Mouse (Mus musculus) limb, embryonic 15.5 days (tissue): ENCODE results near the gene Slit2. TPM values are rescaled to one million over a fixed set of nuclear protein-coding genes. Genes with fewer than 3 reads are reported as not detected.

Experiments used
- ATAC-seq: fragments of 200-750 bp; cut with Nextera tagmentation; 2 replicates; pipeline ENCODE4 v1.8.0; 2017; ENCODE audit warnings: low read depth, moderate TSS enrichment; ENCODE audit not compliant: insufficient number of reproducible peaks, low FRiP score, low TSS enrichment
- H3K27ac ChIP-seq: fragments of 300-500 bp; sonication (generic); 2 replicates; pipeline ENCODE4 v1.5.1; 2015; ENCODE audit warnings: moderate library complexity, mild to moderate bottlenecking, inconsistent platforms
- H3K27me3 ChIP-seq: fragments of 300-500 bp; sonication (generic); 2 replicates; pipeline ENCODE4 v1.6.1; 2015; ENCODE audit warnings: inconsistent platforms
- H3K36me3 ChIP-seq: fragments of 300-500 bp; sonication (generic); 2 replicates; pipeline ENCODE4 v1.6.1; 2015; ENCODE audit warnings: inconsistent platforms
- H3K4me1 ChIP-seq: fragments of 300-500 bp; sonication (generic); 2 replicates; pipeline ENCODE4 v1.6.1; 2015; ENCODE audit warnings: inconsistent platforms
- H3K4me2 ChIP-seq: fragments of 300-500 bp; sonication (generic); 2 replicates; pipeline ENCODE4 v1.6.1; 2015; ENCODE audit warnings: mild to moderate bottlenecking, inconsistent platforms
- H3K4me3 ChIP-seq: fragments of 300-500 bp; sonication (generic); 2 replicates; pipeline ENCODE4 v1.5.1; 2015; ENCODE audit warnings: mild to moderate bottlenecking, inconsistent platforms
- H3K9ac ChIP-seq: fragments of 300-500 bp; sonication (generic); 2 replicates; pipeline ENCODE4 v1.6.1; 2015; ENCODE audit warnings: inconsistent platforms
- H3K9me3 ChIP-seq: fragments of 300-500 bp; sonication (generic); 2 replicates; pipeline ENCODE4 v1.6.1; 2016; ENCODE audit warnings: inconsistent platforms
- WGBS: fragments of 180-500 bp; shearing (Covaris S2); methylation state at CpG from one replicate; pipeline ENCODE4 v1.1.7; 2015; 5-methylcytosine and 5-hydroxymethylcytosine counted together
- polyA plus RNA-seq: library from polyadenylated mRNA; unstranded; fragments of >200 nt; fragmentation: Nextera tagmentation; extraction: Ambion mirVana; gene quantifications from 2 replicates; pipeline ENCODE4 v1.2.1, GENCODE M21; 2015

Gene Slit2
- polyA plus RNA-seq, 1 experiment from 2014 or later, result 21.0 TPM

DNA sequence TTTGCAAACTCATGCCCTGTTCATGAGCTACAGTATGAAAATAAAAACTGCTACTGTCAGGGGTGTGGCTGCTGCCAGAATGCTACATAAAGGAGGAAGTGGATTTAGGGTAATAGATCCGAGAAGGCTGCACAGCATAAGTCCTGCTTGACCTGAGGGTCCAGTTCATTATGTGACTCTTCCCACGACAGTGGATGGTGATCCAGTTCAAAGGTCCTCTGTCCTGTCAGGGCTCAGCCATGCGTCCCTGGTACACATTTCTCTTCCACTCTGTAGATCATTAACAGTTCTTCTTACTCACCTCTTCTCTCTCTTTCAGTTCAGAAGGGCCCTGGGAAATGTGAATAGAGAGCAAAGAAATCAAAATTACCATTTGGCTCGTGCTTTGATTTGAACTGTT lies 265.4 kb downstream of the Slit2 start:
- Histone ChIP-seq H3K9ac (no peak overlapping the region), H3K4me3 (no peak overlapping the region), H3K36me3 (no peaks in the 10 kb centered on the region), H3K27me3 (no peaks in the 10 kb centered on the region), H3K9me3 (no peaks in the 10 kb centered on the region), H3K4me1 (no peaks in the 10 kb centered on the region), H3K27ac (no peak overlapping the region), H3K4me2 (no peak overlapping the region)
- 76% methylated on average over 4 of the region's 4 CpGs for WGBS
- no peak for ATAC-seq

DNA sequence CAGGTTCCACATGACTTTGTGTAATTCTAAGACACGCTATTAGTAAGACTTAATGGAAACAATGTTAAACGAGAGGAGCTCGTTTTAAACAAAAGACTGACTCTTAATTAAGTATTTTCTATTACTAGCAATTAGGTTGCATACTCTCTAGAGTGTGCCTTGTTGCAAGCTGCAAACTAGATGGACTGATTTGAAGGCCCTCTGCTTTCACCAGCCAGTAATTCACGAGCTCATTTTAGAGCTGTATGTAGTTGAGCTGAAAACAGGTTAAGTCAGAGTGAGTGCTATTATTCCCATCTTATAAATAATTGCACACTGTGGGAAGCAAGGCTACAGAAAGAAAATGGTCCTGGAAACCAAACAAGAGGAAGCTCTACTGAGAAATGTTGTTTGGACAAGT lies 294.6 kb downstream of the Slit2 start:
- Histone ChIP-seq H3K27ac (no peak overlapping the region), H3K36me3 (no peaks in the 10 kb centered on the region), H3K9me3 (no peaks in the 10 kb centered on the region), H3K4me1 (no peaks in the 10 kb centered on the region), H3K4me3 (no peak overlapping the region), H3K4me2 (no peak overlapping the region), H3K9ac (no peak overlapping the region), H3K27me3 (no peaks in the 10 kb centered on the region)
- WGBS, result 63% methylated on average over 4 of the region's 4 CpGs
- no peak for ATAC-seq

DNA sequence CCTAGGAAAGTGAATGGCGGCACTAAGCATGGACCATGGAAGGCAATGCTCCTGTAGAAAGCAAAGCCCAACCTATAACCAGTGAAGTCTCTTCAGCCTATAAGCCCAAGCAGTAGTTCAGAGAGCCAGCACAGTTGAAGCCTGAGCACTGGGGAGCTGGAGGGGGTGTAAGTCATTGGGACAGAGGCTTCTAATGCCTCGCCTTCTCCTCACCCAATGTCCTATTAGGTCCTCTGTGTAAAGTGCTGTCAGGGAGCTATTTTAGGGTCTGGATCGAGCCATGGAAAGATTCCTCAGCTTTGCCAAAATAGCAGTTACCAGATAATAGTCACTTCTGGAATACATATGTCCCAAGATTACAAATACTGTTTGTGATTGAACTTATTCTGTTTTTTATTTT lies 318.2 kb downstream of the Slit2 start:
- WGBS, result 82% methylated on average over 3 of the region's 3 CpGs
- no peaks in the 10 kb centered on the region for H3K9me3 ChIP-seq
- no peak overlapping the region for H3K27ac ChIP-seq
- ATAC-seq, result no peak
- H3K36me3 ChIP-seq, result peaks cover 2% of the 10 kb centered on the region; the same call in 1 of the 2 replicates
- H3K4me3 ChIP-seq, result no peak overlapping the region
- no peak overlapping the region for H3K9ac ChIP-seq
- no peaks in the 10 kb centered on the region for H3K4me1 ChIP-seq
- no peak overlapping the region for H3K4me2 ChIP-seq
- H3K27me3 ChIP-seq, result no peaks in the 10 kb centered on the region

DNA sequence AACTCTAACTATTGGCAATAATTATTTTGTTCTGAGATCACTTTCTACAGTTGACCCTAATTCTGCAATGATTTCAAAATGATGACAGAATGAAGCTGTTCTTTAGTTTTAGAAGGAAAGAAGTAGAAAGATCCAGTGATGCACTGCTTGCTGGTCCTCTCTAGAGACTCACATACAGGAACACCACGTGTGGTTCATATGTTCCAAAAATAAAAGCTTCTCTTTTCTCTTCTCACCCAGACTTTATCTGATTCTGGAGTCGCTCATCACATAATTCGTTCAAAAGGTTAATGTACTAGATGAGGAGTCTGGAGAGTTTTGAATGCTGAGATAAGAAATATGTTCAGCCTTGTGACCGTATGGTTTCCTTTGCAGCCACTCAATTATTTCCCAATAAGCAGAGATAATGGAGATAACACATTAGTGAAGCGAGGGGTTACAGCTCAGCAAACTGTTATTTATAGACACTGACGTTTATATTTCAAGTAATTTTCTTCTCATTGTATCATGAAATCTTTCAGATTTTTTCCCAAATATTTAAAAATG lies 332.2 kb downstream of the Slit2 start:
- ATAC-seq, result no peak
- Histone ChIP-seq H3K4me2 (no peak overlapping the region), H3K4me3 (no peak overlapping the region), H3K27ac (no peak overlapping the region), H3K4me1 (no peaks in the 10 kb centered on the region), H3K9ac (no peak overlapping the region), H3K27me3 (no peaks in the 10 kb centered on the region), H3K36me3 (no peaks in the 10 kb centered on the region), H3K9me3 (no peaks in the 10 kb centered on the region)
- 79% methylated on average over 6 of the region's 6 CpGs for WGBS

DNA sequence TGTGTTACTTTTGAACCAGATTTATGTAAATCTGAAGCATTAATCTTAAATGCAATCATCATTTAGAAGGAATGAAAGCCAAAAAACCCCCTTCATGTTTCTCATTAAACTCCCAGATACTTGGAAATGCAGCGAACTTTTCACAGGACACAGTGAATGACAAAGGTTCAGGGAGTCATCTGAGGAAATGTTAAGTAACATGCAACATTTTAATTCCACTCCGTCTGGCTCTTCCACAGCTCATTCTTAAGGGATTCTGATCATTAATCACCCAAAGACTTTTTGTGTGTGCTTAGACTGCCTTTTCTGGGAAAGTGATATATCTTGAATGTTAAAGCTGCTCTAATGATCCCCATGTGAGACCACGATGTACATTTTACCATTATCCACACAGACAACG lies 337.7 kb downstream of the Slit2 start:
- H3K4me1 ChIP-seq, result no peaks in the 10 kb centered on the region
- ATAC-seq, result no peak
- no peaks in the 10 kb centered on the region for H3K9me3 ChIP-seq

DNA sequence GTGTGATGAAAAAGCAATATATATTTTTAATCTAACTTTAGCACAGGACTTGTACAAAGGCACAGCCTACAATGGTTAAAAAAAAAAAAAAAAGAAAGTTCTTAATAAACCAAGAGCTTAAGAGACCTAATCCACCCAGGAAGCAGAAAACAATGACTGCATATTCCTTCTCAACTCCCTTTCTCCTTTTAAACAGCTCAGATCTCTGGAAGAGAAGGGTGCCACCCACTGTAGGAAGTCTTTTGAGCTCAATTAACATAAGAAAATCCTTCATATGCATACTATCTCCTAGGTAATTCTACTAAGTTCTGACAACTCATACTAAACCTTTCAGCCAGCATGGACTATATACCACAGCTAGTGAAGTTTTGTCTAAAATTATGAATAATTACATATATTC lies 343.3 kb downstream of the Slit2 start:
- no peak for ATAC-seq
- no peak overlapping the region for H3K4me3 ChIP-seq
- H3K36me3 ChIP-seq, result no peaks in the 10 kb centered on the region
- no peaks in the 10 kb centered on the region for H3K9me3 ChIP-seq
- no peaks in the 10 kb centered on the region for H3K27me3 ChIP-seq
- H3K4me1 ChIP-seq, result no peaks in the 10 kb centered on the region
- no peak overlapping the region for H3K4me2 ChIP-seq
- no peak overlapping the region for H3K9ac ChIP-seq
- no peak overlapping the region for H3K27ac ChIP-seq

More for the DNA sequence above, 337.7 kb downstream of the Slit2 start:
- no peaks in the 10 kb centered on the region for H3K27me3 ChIP-seq
- H3K27ac ChIP-seq, result no peak overlapping the region
- WGBS, result 72% methylated on average over 4 of the region's 4 CpGs
- no peak overlapping the region for H3K4me3 ChIP-seq
- H3K4me2 ChIP-seq, result no peak overlapping the region
- no peaks in the 10 kb centered on the region for H3K36me3 ChIP-seq
- H3K9ac ChIP-seq, result no peak overlapping the region

DNA sequence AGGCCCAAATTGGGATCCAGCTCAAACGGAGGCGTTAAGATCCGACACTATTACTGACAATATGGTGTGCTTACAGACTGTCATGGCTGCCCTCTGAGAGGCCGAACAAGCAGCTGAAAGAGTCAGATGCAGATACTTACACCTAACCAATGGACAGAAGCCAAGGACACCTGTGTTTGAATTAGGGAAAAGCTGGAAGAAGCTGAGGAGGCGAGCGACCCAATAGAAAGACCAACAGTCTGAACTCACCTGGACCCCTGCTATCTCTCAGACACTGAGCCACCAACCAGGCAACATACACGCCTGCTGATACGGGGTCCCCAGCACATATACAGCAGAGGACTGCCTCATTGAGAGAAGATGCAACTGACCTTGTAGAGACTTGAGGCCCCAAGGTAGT lies 344.7 kb downstream of the Slit2 start, which contains the start of gene 5730480H06Rik:
5730480H06Rik (plus strand) TSS at position 301 of the 400 bp plus-strand sequence.
- Histone ChIP-seq H3K4me1 (no peaks in the 10 kb centered on the region), H3K4me3 (no peak within 1 kb of the TSS), H3K27ac (no peak within 1 kb of the TSS), H3K9me3 (no peaks in the 10 kb centered on the region), H3K4me2 (no peak within 1 kb of the TSS), H3K9ac (no peak within 1 kb of the TSS), H3K27me3 (no peaks in the 10 kb centered on the region), H3K36me3 (no peaks in the 10 kb centered on the region)
- no peak for ATAC-seq
- WGBS, result 96% methylated on average over 8 of the region's 8 CpGs

DNA sequence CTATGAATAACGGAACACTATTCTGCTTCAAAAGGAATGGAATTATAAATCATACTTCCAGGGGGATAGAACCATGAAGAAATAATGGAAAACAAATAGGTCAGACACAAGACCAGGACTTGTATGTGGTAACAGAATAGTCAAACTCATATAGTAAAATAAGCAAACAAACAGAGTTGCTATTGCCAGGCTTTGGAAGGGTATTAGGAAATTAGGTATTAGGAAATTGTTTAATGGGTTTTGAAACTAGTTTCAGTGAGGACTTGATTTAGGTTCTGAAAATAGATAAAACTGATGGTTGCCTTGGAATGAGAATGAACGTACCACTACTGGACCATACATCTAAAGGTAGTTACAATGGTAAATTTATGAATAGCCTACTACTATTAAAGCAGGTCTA lies 346.8 kb downstream of the Slit2 start:
- ATAC-seq, result no peak
- no peaks in the 10 kb centered on the region for H3K27me3 ChIP-seq
- no peak overlapping the region for H3K4me2 ChIP-seq
- no peak overlapping the region for H3K27ac ChIP-seq
- H3K9ac ChIP-seq, result no peak overlapping the region
- H3K36me3 ChIP-seq, result no peaks in the 10 kb centered on the region
- H3K9me3 ChIP-seq, result no peaks in the 10 kb centered on the region
- H3K4me3 ChIP-seq, result no peak overlapping the region
- no peaks in the 10 kb centered on the region for H3K4me1 ChIP-seq
- WGBS, result 94% methylated on average over 2 of the region's 2 CpGs

DNA sequence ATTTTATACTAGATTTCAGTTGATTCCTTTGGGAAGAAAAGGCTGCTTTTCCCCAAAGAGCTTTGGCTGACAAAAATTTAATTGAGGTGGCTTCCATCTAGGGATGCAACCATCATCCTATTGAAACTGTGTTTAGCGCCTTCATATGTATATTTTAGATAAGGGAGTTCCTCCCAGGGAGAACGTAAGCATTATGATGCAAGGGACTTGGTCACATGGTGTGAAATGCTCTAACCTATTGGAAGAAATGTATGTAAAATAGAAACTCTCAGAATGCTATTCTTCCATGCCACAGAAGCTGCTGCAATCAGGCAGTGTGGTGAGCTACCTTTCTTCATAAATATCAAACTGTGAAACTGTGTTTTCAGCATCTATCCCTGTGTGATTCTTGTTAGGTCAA lies 347.9 kb downstream of the Slit2 start:
- Histone ChIP-seq H3K27ac (no peak overlapping the region), H3K4me2 (no peak overlapping the region), H3K9me3 (no peaks in the 10 kb centered on the region), H3K27me3 (no peaks in the 10 kb centered on the region), H3K4me1 (no peaks in the 10 kb centered on the region), H3K36me3 (no peaks in the 10 kb centered on the region), H3K9ac (no peak overlapping the region), H3K4me3 (no peak overlapping the region)
- 86% methylated on average over 2 of the region's 2 CpGs for WGBS
- no peak for ATAC-seq

DNA sequence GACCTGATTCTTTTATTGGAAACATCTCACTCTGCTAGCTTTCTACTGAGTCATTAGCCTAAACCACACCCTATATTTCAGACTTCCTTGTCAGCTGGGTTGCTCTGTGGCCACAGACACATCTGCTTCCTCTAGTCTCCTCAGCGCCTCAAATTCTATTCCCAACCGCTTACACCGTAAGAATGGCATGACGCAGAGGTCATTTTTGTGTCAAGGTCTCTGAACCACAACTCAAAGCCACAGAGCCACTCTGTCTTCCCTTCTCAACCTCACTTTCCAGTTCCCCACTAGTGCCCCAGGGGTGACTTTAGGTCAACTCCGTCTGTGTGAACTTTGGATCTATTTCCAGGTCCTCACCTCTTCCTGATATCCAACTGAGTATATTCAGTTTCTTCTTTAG lies 348.5 kb downstream of the Slit2 start:
- whole genome bisulfite sequencing, result 72% methylated on average over 5 of the region's 5 CpGs
- H3K9ac ChIP-seq, result no peak overlapping the region
- H3K4me3 ChIP-seq, result no peak overlapping the region
- H3K27me3 ChIP-seq, result no peaks in the 10 kb centered on the region
- ATAC-seq, result no peak
- H3K27ac ChIP-seq, result no peak overlapping the region
- no peaks in the 10 kb centered on the region for H3K9me3 ChIP-seq
- H3K36me3 ChIP-seq, result no peaks in the 10 kb centered on the region
- H3K4me2 ChIP-seq, result no peak overlapping the region
- H3K4me1 ChIP-seq, result no peaks in the 10 kb centered on the region

DNA sequence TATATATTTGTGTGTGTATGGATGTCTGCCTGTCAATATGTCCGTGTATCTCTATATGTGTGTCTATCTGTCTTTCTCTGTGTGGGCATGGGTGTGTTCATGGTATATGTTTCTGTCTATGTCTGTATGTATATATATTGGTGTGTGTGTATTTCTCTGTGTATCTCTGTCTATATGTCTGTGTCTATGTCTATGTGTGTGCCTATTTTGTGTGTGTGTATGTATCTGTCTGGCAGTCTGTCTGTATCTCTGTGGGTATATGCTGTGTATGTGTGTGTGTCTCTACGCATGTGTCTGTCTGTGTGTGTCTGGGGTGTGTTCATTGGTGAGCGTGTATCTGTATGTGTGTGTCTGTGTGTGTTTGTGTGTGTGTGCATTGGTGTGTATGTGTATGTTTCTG lies 350.5 kb downstream of the Slit2 start:
- Histone ChIP-seq H3K4me3 (no peak overlapping the region), H3K27ac (no peak overlapping the region), H3K4me1 (no peaks in the 10 kb centered on the region), H3K27me3 (no peaks in the 10 kb centered on the region), H3K36me3 (no peaks in the 10 kb centered on the region), H3K9me3 (no peaks in the 10 kb centered on the region), H3K4me2 (no peak overlapping the region), H3K9ac (no peak overlapping the region)
- 88% methylated on average over 3 of the region's 3 CpGs for WGBS
- ATAC-seq, result no peak

DNA sequence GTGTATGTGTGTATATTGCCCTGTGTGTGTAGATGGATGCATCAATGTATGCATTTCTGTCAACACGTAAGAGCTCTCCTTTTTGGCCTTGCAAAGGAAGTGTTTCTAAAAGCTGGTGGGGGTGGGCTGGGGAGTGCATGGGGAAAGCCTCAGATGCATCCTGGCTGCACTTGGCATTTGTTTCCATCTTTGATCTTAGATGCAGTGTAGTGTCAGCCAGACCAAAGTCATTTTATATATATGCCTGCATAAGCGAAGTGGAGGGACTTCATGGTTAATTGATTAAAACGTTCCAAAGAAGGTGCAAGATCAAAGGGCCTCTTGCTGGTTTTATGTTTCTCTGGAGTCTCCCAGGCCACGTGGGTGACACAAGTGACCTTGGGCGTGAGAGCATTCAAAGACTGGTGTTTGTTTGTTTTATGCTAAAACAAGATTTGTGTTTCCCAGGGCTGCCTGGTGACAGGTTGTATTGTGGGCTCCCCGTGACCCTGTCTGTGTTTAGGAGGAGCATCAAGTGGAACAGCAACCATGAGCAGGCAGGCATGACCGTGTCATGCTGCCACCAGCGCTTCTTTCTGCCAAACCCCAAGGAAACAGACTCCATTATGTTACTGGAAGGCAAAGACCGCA lies 351.1 kb downstream of the Slit2 start:
- Histone ChIP-seq H3K4me2 (no peak overlapping the region), H3K9ac (no peak overlapping the region), H3K4me3 (no peak overlapping the region), H3K27ac (no peak overlapping the region), H3K4me1 (no peaks in the 10 kb centered on the region), H3K36me3 (no peaks in the 10 kb centered on the region), H3K27me3 (no peaks in the 10 kb centered on the region), H3K9me3 (no peaks in the 10 kb centered on the region)
- ATAC-seq, result no peak
- 25% methylated on average over 9 of the region's 9 CpGs for WGBS
